In genomic region chr7:45168656-45169055, GRCm38 (mm10) we compare ENCODE assay signal across 15 mouse cellular contexts. TPM values are rescaled to one million over a fixed set of nuclear protein-coding genes. Genes with fewer than 3 reads are reported as not detected.
DNase-seq lines count a peak whose midpoint lies in the region; ATAC-seq and TF ChIP-seq lines count a peak whose summit lies in the region.
"Had no signal": no experiment of that assay in that cellular context is flagged by ENCODE, and none has a peak within 500 bp of the region (broad histone marks: within the 10 kb centered on the region; RNA-seq: fewer than 3 reads in every experiment).

No protein-coding gene starts in this region.

- ATAC-seq in midbrain, embryonic 11.5 days (ENCODE audit: low FRiP score) = no peak
- no peak for ATAC-seq in hindbrain, embryonic 11.5 days (ENCODE audit: low FRiP score)
- ATAC-seq in midbrain, postnatal 0 days (ENCODE audit: low FRiP score) = no peak
- ATAC-seq in liver, embryonic 12.5 days = no peak

- peak overlapping the region; percentile 31 for H3K4me3 ChIP-seq in midbrain, embryonic 10.5 days
- no peak overlapping the region for H3K4me3 ChIP-seq in midbrain, embryonic 11.5 days (ENCODE audit: low read depth, low read length)
- no peak overlapping the region for H3K4me3 ChIP-seq in hindbrain, embryonic 11.5 days (ENCODE audit: low read depth, low read length)
- peak overlapping the region; percentile 17; the same call in 1 of the 2 replicates for H3K4me3 ChIP-seq in midbrain, postnatal 0 days (ENCODE audit: low read depth, low read length)
- no peak overlapping the region for H3K4me3 ChIP-seq in liver, embryonic 12.5 days

- no peak for DNase-seq in midbrain, embryonic 10.5 days (ENCODE audit: low spot score)
- DNase-seq in midbrain, embryonic 11.5 days (ENCODE audit: low spot score, missing footprints) = no peak
- DNase-seq in cerebellum, postnatal 25 days = peak; percentile 70 to 75
- no peak for DNase-seq in hindbrain, embryonic 11.5 days (ENCODE audit: low spot score)
- no peak for DNase-seq in midbrain, postnatal 0 days (ENCODE audit: low spot score)
- DNase-seq in spleen, postnatal 10 days (ENCODE audit: low spot score in 2 of 2) = no peak
- no peak for DNase-seq in thymus, postnatal 25 days
- DNase-seq: adrenal gland, adult 2 months; heart, postnatal 36 days; kidney, postnatal 4 days; spleen, adult 18-20 months had no signal

- H3K4me2 ChIP-seq in midbrain, embryonic 11.5 days = no peak overlapping the region
- H3K4me2 ChIP-seq in hindbrain, embryonic 11.5 days (replicated peaks; ENCODE audit: low read depth, low read length) = 0 out of 2 replicates have a peak overlapping the region, but pooled peaks have one; percentile 14
- H3K4me2 ChIP-seq in midbrain, postnatal 0 days (ENCODE audit: low read depth, low read length, poor library complexity, severe bottlenecking) = peak overlapping the region; percentile 13; the same call in 1 of the 2 replicates
- no peak overlapping the region for H3K4me2 ChIP-seq in liver, embryonic 12.5 days

- 5% methylated on average over 24 of the region's 24 CpGs for WGBS in midbrain, embryonic 10.5 days
- WGBS in midbrain, embryonic 11.5 days = 3% methylated on average over 24 of the region's 24 CpGs
- WGBS in hindbrain, embryonic 11.5 days = 7% methylated on average over 24 of the region's 24 CpGs
- WGBS in midbrain, postnatal 0 days = 4% methylated on average over 24 of the region's 24 CpGs
- 8% methylated on average over 24 of the region's 24 CpGs for WGBS in liver, embryonic 12.5 days (ENCODE audit: insufficient replicate concordance)

- TF ChIP-seq CTCF in midbrain, postnatal 0 days (IDR thresholded peaks at IDR 0.05) = no peak

- H3K9me3 ChIP-seq in midbrain, embryonic 10.5 days (replicated peaks) = peaks cover 34% of the 10 kb centered on the region
- H3K9me3 ChIP-seq in midbrain, embryonic 11.5 days (ENCODE audit: control insufficient read depth, low read length) = peaks cover 8% of the 10 kb centered on the region; the same call in 1 of the 2 replicates
- H3K9me3 ChIP-seq in hindbrain, embryonic 11.5 days (ENCODE audit: control insufficient read depth, low read length) = peaks cover 14% of the 10 kb centered on the region
- H3K9me3 ChIP-seq in midbrain, postnatal 0 days (ENCODE audit: low read length) = no peaks in the 10 kb centered on the region
- H3K9me3 ChIP-seq in liver, embryonic 12.5 days (replicated peaks) = peaks cover 26% of the 10 kb centered on the region

- peaks cover 22% of the 10 kb centered on the region for H3K4me1 ChIP-seq in midbrain, embryonic 10.5 days
- H3K4me1 ChIP-seq in midbrain, embryonic 11.5 days (ENCODE audit: control insufficient read depth, insufficient read depth, low read length) = peaks cover 5% of the 10 kb centered on the region
- peaks cover 6% of the 10 kb centered on the region for H3K4me1 ChIP-seq in hindbrain, embryonic 11.5 days (replicated peaks; ENCODE audit: control insufficient read depth, insufficient read depth, low read length)
- peaks cover 7% of the 10 kb centered on the region; the same call in 1 of the 2 replicates for H3K4me1 ChIP-seq in midbrain, postnatal 0 days (ENCODE audit: insufficient read depth, low read length)
- H3K4me1 ChIP-seq in liver, embryonic 12.5 days = peaks cover 7% of the 10 kb centered on the region

- H3K27me3 ChIP-seq in midbrain, embryonic 10.5 days (ENCODE audit: low read depth, poor library complexity, severe bottlenecking) = peaks cover 97% of the 10 kb centered on the region
- peaks cover 61% of the 10 kb centered on the region for H3K27me3 ChIP-seq in midbrain, embryonic 11.5 days (ENCODE audit: control insufficient read depth, insufficient read depth, low read length)
- peaks cover 66% of the 10 kb centered on the region for H3K27me3 ChIP-seq in hindbrain, embryonic 11.5 days (ENCODE audit: control insufficient read depth, insufficient read depth, low read length)
- H3K27me3 ChIP-seq in midbrain, postnatal 0 days (ENCODE audit: insufficient read depth, low read length) = peaks cover 58% of the 10 kb centered on the region
- peaks cover 97% of the 10 kb centered on the region for H3K27me3 ChIP-seq in liver, embryonic 12.5 days (replicated peaks)

- no peak overlapping the region for H3K27ac ChIP-seq in midbrain, embryonic 10.5 days (replicated peaks)
- no peak overlapping the region for H3K27ac ChIP-seq in midbrain, embryonic 11.5 days (ENCODE audit: low read depth, low read length)
- no peak overlapping the region for H3K27ac ChIP-seq in hindbrain, embryonic 11.5 days (ENCODE audit: low read depth, low read length)
- H3K27ac ChIP-seq in midbrain, postnatal 0 days (ENCODE audit: low read depth, low read length) = no peak overlapping the region
- H3K27ac ChIP-seq in liver, embryonic 12.5 days = no peak overlapping the region

- H3K36me3 ChIP-seq in midbrain, embryonic 10.5 days = no peaks in the 10 kb centered on the region
- no peaks in the 10 kb centered on the region for H3K36me3 ChIP-seq in midbrain, embryonic 11.5 days (ENCODE audit: control insufficient read depth, insufficient read depth, low read length)
- no peaks in the 10 kb centered on the region for H3K36me3 ChIP-seq in hindbrain, embryonic 11.5 days (ENCODE audit: control insufficient read depth, insufficient read depth, low read length)
- no peaks in the 10 kb centered on the region for H3K36me3 ChIP-seq in midbrain, postnatal 0 days (ENCODE audit: insufficient read depth, low read length)
- 0 out of 2 replicates have a peak, but pooled peaks cover 3% of the 10 kb centered on the region for H3K36me3 ChIP-seq in liver, embryonic 12.5 days

- H3K9ac ChIP-seq in midbrain, embryonic 11.5 days (ENCODE audit: low read length) = no peak overlapping the region
- H3K9ac ChIP-seq in hindbrain, embryonic 11.5 days (ENCODE audit: low read depth, low read length) = no peak overlapping the region
- H3K9ac ChIP-seq in midbrain, postnatal 0 days (replicated peaks; ENCODE audit: low read length, poor library complexity, severe bottlenecking) = no peak overlapping the region
- no peak overlapping the region for H3K9ac ChIP-seq in liver, embryonic 12.5 days

RNA-seq across cellular contexts. Expression of gene Slc17a7, which starts 4.9 kb away (rescaled TPM):
- polyA plus RNA-seq in midbrain, embryonic 10.5 days (2016; fragmentation: Nextera tagmentation; extraction: Ambion mirVana) = 0.25 and 0.52 TPM in 2 replicates
- 0.40 and 0.51 TPM in 2 replicates for polyA plus RNA-seq in midbrain, embryonic 11.5 days (2014; fragmentation: Nextera tagmentation; extraction: Ambion mirVana)
- 0.51 and 1.1 TPM in 2 replicates for polyA plus RNA-seq in hindbrain, embryonic 11.5 days (2014; fragmentation: Nextera tagmentation; extraction: Ambion mirVana)
- total RNA-seq in midbrain, postnatal 0 days (2014; rRNA removed) = 1.9 and 2.5 TPM in 2 replicates
- 0.95 and 0.96 TPM in 2 replicates for polyA plus RNA-seq in midbrain, postnatal 0 days (2015; fragmentation: Nextera tagmentation; extraction: Ambion mirVana)
- polyA plus RNA-seq in liver, embryonic 12.5 days (2016; fragmentation: Nextera tagmentation; extraction: Ambion mirVana) = not detected in 2 replicates

RNA-seq across cellular contexts. Expression of gene Gfy, which starts 10.7 kb away (rescaled TPM):
- polyA plus RNA-seq in midbrain, embryonic 10.5 days (2016; fragmentation: Nextera tagmentation; extraction: Ambion mirVana) = not detected in 2 replicates
- polyA plus RNA-seq in midbrain, embryonic 11.5 days (2014; fragmentation: Nextera tagmentation; extraction: Ambion mirVana) = not detected in 2 replicates
- polyA plus RNA-seq in hindbrain, embryonic 11.5 days (2014; fragmentation: Nextera tagmentation; extraction: Ambion mirVana) = not detected in 2 replicates
- total RNA-seq in midbrain, postnatal 0 days (2014; rRNA removed) = not detected in 2 replicates
- polyA plus RNA-seq in midbrain, postnatal 0 days (2015; fragmentation: Nextera tagmentation; extraction: Ambion mirVana) = 0.11 and 0.51 TPM in 2 replicates
- not detected in 2 replicates for polyA plus RNA-seq in liver, embryonic 12.5 days (2016; fragmentation: Nextera tagmentation; extraction: Ambion mirVana)
- total RNA-seq: adrenal gland, adult 2 months; heart, postnatal 36 days; MEL had no signal
- polyA plus RNA-seq: adrenal gland, adult 2 months; urinary bladder, adult 2 months had no signal

RNA-seq across cellular contexts. Expression of gene Pth2, which starts 12.1 kb away (rescaled TPM):
- not detected in 2 replicates for polyA plus RNA-seq in midbrain, embryonic 10.5 days (2016; fragmentation: Nextera tagmentation; extraction: Ambion mirVana)
- 0.53 and 0.63 TPM in 2 replicates for polyA plus RNA-seq in midbrain, embryonic 11.5 days (2014; fragmentation: Nextera tagmentation; extraction: Ambion mirVana)
- polyA plus RNA-seq in hindbrain, embryonic 11.5 days (2014; fragmentation: Nextera tagmentation; extraction: Ambion mirVana) = not detected in 2 replicates
- not detected in 2 replicates for total RNA-seq in midbrain, postnatal 0 days (2014; rRNA removed)
- polyA plus RNA-seq in midbrain, postnatal 0 days (2015; fragmentation: Nextera tagmentation; extraction: Ambion mirVana) = 0.93 and 1.3 TPM in 2 replicates
- not detected in 2 replicates for polyA plus RNA-seq in liver, embryonic 12.5 days (2016; fragmentation: Nextera tagmentation; extraction: Ambion mirVana)
- total RNA-seq: adrenal gland, adult 2 months; heart, postnatal 36 days; MEL had no signal
- polyA plus RNA-seq: adrenal gland, adult 2 months; limb, embryonic 14.5 days; urinary bladder, adult 2 months had no signal

RNA-seq across cellular contexts. Expression of gene Aldh16a1, which starts 14.3 kb away (rescaled TPM):
- 45.7 and 51.2 TPM in 2 replicates for polyA plus RNA-seq in midbrain, embryonic 10.5 days (2016; fragmentation: Nextera tagmentation; extraction: Ambion mirVana)
- 22.0 and 25.7 TPM in 2 replicates for polyA plus RNA-seq in midbrain, embryonic 11.5 days (2014; fragmentation: Nextera tagmentation; extraction: Ambion mirVana)
- 20.8 and 28.6 TPM in 2 replicates for polyA plus RNA-seq in hindbrain, embryonic 11.5 days (2014; fragmentation: Nextera tagmentation; extraction: Ambion mirVana)
- 18.9 and 22.0 TPM in 2 replicates for total RNA-seq in midbrain, postnatal 0 days (2014; rRNA removed)
- polyA plus RNA-seq in midbrain, postnatal 0 days (2015; fragmentation: Nextera tagmentation; extraction: Ambion mirVana) = 12.9 and 15.2 TPM in 2 replicates
- polyA plus RNA-seq in liver, embryonic 12.5 days (2016; fragmentation: Nextera tagmentation; extraction: Ambion mirVana) = 35.9 and 41.2 TPM in 2 replicates

RNA-seq across cellular contexts. Expression of gene Pih1d1, which starts 14.6 kb away (rescaled TPM):
- polyA plus RNA-seq in midbrain, embryonic 10.5 days (2016; fragmentation: Nextera tagmentation; extraction: Ambion mirVana) = 108 and 111 TPM in 2 replicates
- polyA plus RNA-seq in midbrain, embryonic 11.5 days (2014; fragmentation: Nextera tagmentation; extraction: Ambion mirVana) = 104 and 105 TPM in 2 replicates
- 105 TPM in 2 replicates for polyA plus RNA-seq in hindbrain, embryonic 11.5 days (2014; fragmentation: Nextera tagmentation; extraction: Ambion mirVana)
- total RNA-seq in midbrain, postnatal 0 days (2014; rRNA removed) = 104 and 124 TPM in 2 replicates
- 77.1 and 81.6 TPM in 2 replicates for polyA plus RNA-seq in midbrain, postnatal 0 days (2015; fragmentation: Nextera tagmentation; extraction: Ambion mirVana)
- polyA plus RNA-seq in liver, embryonic 12.5 days (2016; fragmentation: Nextera tagmentation; extraction: Ambion mirVana) = 60.5 and 61.7 TPM in 2 replicates

Comparison
In these comparisons a context has a peak if more than half of its experiments do, and no peak if none do; other contexts are left out.
1. H3K4me3 ChIP-seq: peak in midbrain, embryonic 10.5 days (single experiment) and midbrain, postnatal 0 days (single experiment); none in midbrain, embryonic 11.5 days (single experiment), hindbrain, embryonic 11.5 days (single experiment) and liver, embryonic 12.5 days (single experiment).
2. H3K4me2 ChIP-seq: peak in hindbrain, embryonic 11.5 days (single experiment) and midbrain, postnatal 0 days (single experiment); none in midbrain, embryonic 11.5 days (single experiment) and liver, embryonic 12.5 days (single experiment).
3. DNase-seq: peak in cerebellum, postnatal 25 days (2 of 2); none in midbrain, embryonic 10.5 days (single experiment), midbrain, embryonic 11.5 days (single experiment), hindbrain, embryonic 11.5 days (single experiment), midbrain, postnatal 0 days (single experiment), spleen, postnatal 10 days (0 of 2) and thymus, postnatal 25 days (single experiment).